Mouse (Mus musculus) heart, embryonic 16.5 days (tissue): ENCODE data around the gene Cacna2d4. TPM values are rescaled to one million over a fixed set of nuclear protein-coding genes. Genes with fewer than 3 reads are reported as not detected.

Experiments
- ATAC-seq: fragments of 200-750 bp; cut with Nextera tagmentation; replicated peaks from 2 replicates; pipeline ENCODE4 v1.8.0; 2017; ENCODE audit warnings: moderate number of reproducible peaks; ENCODE audit not compliant: insufficient read depth, low FRiP score; ENCODE audit errors: extremely low read depth
- H3K27ac ChIP-seq: fragments of 300-500 bp; sonication (generic); 2 replicates; pipeline ENCODE4 v1.5.1; 2014; ENCODE audit warnings: mild to moderate bottlenecking, low read length, control low read depth, moderate library complexity
- H3K27me3 ChIP-seq: fragments of 300-500 bp; sonication (generic); 2 replicates; pipeline ENCODE4 v1.6.1; 2014; ENCODE audit warnings: low read length, mixed read lengths; ENCODE audit not compliant: control insufficient read depth, insufficient read depth
- H3K36me3 ChIP-seq: fragments of 300-500 bp; sonication (generic); 2 replicates; pipeline ENCODE4 v1.6.1; 2014; ENCODE audit not compliant: control insufficient read depth, insufficient read depth
- H3K4me1 ChIP-seq: fragments of 300-500 bp; sonication (generic); 2 replicates; pipeline ENCODE4 v1.6.1; 2014; ENCODE audit warnings: low read length, mixed read lengths; ENCODE audit not compliant: control insufficient read depth, insufficient read depth
- H3K4me2 ChIP-seq: fragments of 300-500 bp; sonication (generic); 2 replicates; pipeline ENCODE4 v1.6.1; 2014; ENCODE audit warnings: low read depth, mild to moderate bottlenecking, control low read depth, low read length
- H3K4me3 ChIP-seq: fragments of 300-500 bp; sonication (generic); 2 replicates; pipeline ENCODE4 v1.5.1; 2014; ENCODE audit warnings: mild to moderate bottlenecking, control low read depth, low read length
- H3K9ac ChIP-seq: fragments of 300-500 bp; sonication (generic); 2 replicates; pipeline ENCODE4 v1.6.1; 2014; ENCODE audit warnings: low read length, control low read depth
- H3K9me3 ChIP-seq: fragments of 300-500 bp; sonication (generic); replicated peaks from 2 replicates; pipeline ENCODE4 v1.6.1; 2016; ENCODE audit warnings: low read length; ENCODE audit not compliant: control insufficient read depth
- WGBS: fragments of 180-500 bp; shearing (Covaris S2); extraction: QIAGEN DNeasy Blood & Tissue Kit; methylation state at CpG from one replicate; pipeline ENCODE4 v1.1.7; 2014; 5-methylcytosine and 5-hydroxymethylcytosine counted together
- polyA plus RNA-seq: library from polyadenylated mRNA; unstranded; fragments of >200 nt; fragmentation: Nextera tagmentation; extraction: Ambion mirVana; gene quantifications from 2 replicates; pipeline ENCODE4 v1.2.1, GENCODE M21; 2015

The Cacna2d4 gene
- polyA plus RNA-seq, 1 experiment from 2014 or later: 0.45 TPM

DNA sequence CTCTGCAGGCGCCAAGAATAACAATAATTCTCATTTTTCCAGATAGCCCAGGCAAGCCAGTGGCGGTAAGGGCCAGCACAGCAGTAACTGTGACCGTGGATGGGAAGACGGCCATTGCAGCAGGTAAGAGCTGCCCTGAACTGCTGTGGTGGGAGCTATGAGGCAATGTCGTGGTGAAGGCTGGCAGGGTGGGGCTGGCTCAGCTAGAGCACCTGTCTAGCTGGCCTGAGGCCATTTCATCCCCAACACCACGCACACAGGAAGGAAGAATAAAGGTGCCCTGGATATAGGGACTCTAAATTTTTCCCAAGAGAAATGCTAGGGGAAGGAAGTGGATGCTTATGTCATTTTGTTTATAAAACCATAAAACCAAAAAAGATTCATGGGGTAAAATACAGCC is 76.1 kb downstream of the Cacna2d4 start:
- H3K9ac ChIP-seq: no peak overlapping the region
- H3K4me3 ChIP-seq: no peak overlapping the region
- WGBS: 71% methylated on average over 6 of the region's 6 CpGs
- H3K4me1 ChIP-seq: no peaks in the 10 kb centered on the region
- H3K4me2 ChIP-seq: no peak overlapping the region
- no peak for ATAC-seq
- H3K27me3 ChIP-seq: no peaks in the 10 kb centered on the region; the same call in none of the 2 replicates
- H3K9me3 ChIP-seq: no peaks in the 10 kb centered on the region
- no peaks in the 10 kb centered on the region for H3K36me3 ChIP-seq
- no peak overlapping the region for H3K27ac ChIP-seq

DNA sequence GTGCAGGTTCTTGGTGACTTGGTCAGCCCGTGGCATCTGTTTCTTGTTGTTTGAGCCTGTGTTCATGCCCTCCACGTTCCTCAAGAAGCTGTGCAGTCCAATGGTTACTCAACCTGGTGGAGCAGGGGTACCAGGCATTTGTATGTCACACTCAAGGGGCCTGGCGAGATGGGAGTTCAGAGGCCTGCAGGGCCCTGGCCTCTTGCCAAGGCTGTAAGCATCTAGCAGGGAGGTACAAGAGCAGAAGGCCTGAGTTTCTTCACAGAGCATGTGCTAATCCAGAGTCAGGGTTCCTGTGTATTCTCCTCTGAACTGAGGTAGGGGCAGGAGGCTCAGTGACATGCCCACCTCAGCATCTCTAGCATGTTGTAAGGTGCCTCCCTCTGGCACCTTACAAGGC is 76.8 kb downstream of the Cacna2d4 start:
- Histone ChIP-seq H3K36me3 (no peaks in the 10 kb centered on the region), H3K4me3 (no peak overlapping the region), H3K27me3 (no peaks in the 10 kb centered on the region; the same call in 1 of the 2 replicates), H3K27ac (no peak overlapping the region), H3K4me2 (no peak overlapping the region), H3K9ac (no peak overlapping the region), H3K9me3 (no peaks in the 10 kb centered on the region), H3K4me1 (no peaks in the 10 kb centered on the region)
- no peak for ATAC-seq
- 43% methylated on average over 3 of the region's 3 CpGs for WGBS

DNA sequence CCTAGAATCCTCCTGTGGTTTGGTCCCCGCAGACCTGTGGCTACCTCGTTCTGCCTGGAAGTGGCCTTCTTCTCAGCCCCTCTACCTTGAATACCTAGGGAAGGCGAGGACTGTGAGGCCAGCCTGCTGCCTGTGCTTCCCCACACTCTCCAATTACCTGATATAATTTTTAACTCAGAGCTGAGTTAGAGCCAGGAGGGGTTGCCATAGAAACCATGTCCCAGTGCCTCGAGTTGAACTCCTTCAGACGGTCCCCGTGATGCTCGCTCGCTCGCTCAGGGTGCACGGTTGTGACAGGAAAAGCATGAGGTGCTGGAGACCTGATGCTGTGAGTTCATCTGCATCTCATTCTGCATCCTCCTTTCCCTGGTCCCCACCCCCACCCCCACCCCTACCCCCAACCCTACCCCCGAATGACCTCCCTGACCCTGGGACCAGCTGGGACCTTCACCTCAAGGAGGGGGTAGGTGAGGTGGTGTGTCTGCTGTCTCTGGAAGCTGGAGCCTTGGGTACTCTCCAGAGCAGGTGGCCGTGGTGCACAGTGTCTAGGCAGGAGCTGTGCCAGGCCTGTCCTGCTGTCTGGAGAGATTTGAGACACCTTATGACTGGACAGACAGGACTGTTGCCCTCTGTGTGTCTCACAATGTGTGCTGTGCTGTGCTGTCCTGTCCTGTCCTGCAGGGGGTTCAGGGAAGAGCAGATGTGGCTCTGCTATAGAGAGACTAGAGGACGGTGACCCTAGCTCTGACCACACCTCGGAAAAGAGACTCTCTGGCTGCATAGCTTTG is 77.5 kb downstream of the Cacna2d4 start:
- no peak for ATAC-seq
- H3K36me3 ChIP-seq: no peaks in the 10 kb centered on the region
- H3K9ac ChIP-seq: no peak overlapping the region
- H3K9me3 ChIP-seq: no peaks in the 10 kb centered on the region
- H3K27me3 ChIP-seq: no peaks in the 10 kb centered on the region; the same call in 1 of the 2 replicates
- no peak overlapping the region for H3K27ac ChIP-seq
- no peak overlapping the region for H3K4me3 ChIP-seq
- no peak overlapping the region for H3K4me2 ChIP-seq
- 56% methylated on average over 14 of the region's 14 CpGs for WGBS
- no peaks in the 10 kb centered on the region for H3K4me1 ChIP-seq

DNA sequence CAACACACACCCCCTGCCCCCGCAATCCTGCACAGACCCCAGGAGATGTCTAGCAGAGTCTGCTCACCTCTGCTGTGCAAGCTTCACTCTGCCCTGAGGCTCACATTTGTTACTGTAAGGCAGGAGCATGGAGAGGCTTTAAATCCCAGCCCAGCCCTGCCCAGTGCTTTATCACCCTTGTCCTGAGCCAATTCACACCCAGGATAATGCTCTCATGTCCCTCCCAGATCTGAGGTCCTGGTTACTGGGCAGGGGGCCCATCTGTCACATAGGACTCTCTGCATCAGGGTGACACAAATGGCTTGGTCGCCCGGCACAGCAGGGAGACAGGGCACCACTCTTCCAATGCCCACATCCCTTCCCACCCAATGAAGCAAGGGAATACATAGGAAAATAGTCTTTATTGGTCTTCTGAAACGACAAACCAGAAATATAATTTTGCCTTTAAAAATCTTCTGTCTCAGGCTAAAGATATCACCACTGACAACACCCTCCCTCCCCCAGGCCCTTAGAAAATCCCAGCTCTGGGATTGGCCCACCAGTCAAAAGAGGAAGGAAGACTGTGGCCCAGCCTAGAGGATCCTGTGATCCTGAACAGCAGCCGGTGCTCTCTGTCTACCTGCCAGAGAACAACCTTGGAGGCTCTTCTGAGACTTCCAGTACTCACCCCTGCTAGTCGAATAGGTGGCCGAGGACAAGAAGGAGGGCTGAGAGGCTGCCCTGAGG is 78.6 kb downstream of the Cacna2d4 start:
- Histone ChIP-seq H3K9me3 (no peaks in the 10 kb centered on the region), H3K36me3 (no peaks in the 10 kb centered on the region), H3K9ac (no peak overlapping the region), H3K4me2 (no peak overlapping the region), H3K27me3 (no peaks in the 10 kb centered on the region; the same call in 1 of the 2 replicates), H3K27ac (no peak overlapping the region), H3K4me1 (no peaks in the 10 kb centered on the region), H3K4me3 (no peak overlapping the region)
- no peak for ATAC-seq
- WGBS: 32% methylated on average over 7 of the region's 7 CpGs

DNA sequence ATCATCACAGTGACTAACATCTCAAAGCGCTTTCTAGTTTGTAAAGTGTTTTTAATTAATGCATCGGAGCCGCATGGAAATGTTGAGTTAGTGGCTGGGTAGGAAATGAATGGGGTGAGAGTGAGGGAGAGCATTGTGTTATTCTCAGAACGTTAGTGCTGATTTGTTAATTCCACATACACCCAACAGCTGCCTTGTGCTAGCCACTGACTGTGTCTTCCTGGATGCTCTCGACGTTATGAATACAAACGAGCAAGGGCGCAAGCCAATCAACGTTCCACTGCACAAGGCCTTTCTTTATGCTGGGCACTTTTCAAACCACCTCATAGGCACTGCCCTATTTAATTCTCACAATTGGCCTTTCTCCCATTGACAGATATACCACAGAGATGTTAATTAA is 82.4 kb downstream of the Cacna2d4 start:
- no peak overlapping the region for H3K9ac ChIP-seq
- no peak overlapping the region for H3K27ac ChIP-seq
- no peaks in the 10 kb centered on the region for H3K36me3 ChIP-seq
- no peak overlapping the region for H3K4me3 ChIP-seq
- H3K9me3 ChIP-seq: no peaks in the 10 kb centered on the region
- no peak for ATAC-seq
- no peak overlapping the region for H3K4me2 ChIP-seq
- peaks cover 4% of the 10 kb centered on the region for H3K27me3 ChIP-seq
- WGBS: 82% methylated on average over 9 of the region's 9 CpGs
- no peaks in the 10 kb centered on the region for H3K4me1 ChIP-seq

DNA sequence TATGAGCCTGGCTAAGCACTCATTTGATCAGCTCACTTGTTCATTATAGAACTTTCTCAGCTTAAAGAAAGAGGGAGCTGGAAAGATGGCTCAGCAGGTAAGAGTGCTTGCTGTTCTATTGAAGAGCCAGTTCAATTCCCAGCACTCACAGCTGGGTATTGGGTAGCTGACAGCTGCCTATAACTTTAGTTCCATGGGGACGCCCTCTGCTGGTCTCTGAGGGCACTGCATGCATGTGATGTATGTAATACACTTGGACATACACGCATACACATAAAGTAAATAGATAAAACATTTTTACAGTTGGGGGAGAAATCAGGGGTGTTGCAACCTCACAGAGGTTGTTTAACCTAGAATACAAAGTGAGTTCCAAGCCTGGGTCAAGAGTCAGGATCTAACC is 83.0 kb downstream of the Cacna2d4 start:
- Histone ChIP-seq H3K9me3 (no peaks in the 10 kb centered on the region), H3K36me3 (no peaks in the 10 kb centered on the region), H3K4me2 (no peak overlapping the region), H3K27me3 (peaks cover 4% of the 10 kb centered on the region), H3K27ac (no peak overlapping the region), H3K4me3 (no peak overlapping the region), H3K4me1 (no peaks in the 10 kb centered on the region), H3K9ac (no peak overlapping the region)
- no peak for ATAC-seq
- 81% methylated on average over 2 of the region's 2 CpGs for WGBS

DNA sequence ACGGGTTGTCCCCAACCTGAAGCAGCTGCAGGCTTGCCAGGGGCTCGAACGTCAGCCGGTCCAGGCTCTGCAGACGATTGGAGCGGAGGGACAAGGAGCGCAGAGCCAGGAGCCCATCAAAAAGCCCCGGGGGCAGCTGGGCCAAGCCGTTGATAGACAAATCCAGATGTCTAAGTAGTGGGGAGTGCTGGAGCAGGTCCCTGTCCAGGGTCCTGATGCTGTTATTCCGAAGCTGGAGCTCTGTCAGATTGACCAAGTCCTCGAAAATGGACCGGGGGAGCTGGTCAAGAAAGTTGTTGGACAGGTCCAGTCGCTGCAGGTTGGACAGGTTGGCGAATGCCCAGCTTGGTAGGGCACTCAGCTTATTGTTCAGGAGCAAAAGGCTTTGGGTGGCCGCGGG is 84.2 kb downstream of the Cacna2d4 start:
- Histone ChIP-seq H3K4me1 (no peaks in the 10 kb centered on the region), H3K4me3 (no peak overlapping the region), H3K27me3 (peaks cover 5% of the 10 kb centered on the region), H3K27ac (no peak overlapping the region), H3K36me3 (no peaks in the 10 kb centered on the region), H3K9me3 (no peaks in the 10 kb centered on the region), H3K9ac (no peak overlapping the region), H3K4me2 (no peak overlapping the region)
- ATAC-seq: no peak
- WGBS: 22% methylated on average over 16 of the region's 16 CpGs

DNA sequence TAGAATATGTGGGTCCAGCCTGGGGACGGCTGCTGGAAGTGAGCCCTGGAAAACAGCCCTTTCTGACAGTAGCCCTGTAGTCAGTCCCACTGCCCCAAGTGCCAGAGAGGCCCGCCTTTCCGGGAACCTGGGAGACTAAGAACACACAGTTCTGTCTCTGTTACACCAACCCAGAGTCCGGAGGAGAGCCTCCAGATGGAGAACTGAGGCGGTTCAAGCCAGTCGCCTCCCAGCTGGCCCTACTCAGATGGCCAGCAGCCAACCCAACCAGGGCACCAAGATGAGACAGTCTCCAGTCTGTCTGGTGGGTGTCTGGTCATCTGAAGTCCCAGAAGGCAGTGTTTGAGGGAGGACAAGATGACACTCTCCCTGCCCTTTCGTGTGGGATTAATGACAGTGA is 85.4 kb downstream of the Cacna2d4 start:
- Histone ChIP-seq H3K27me3 (peaks cover 9% of the 10 kb centered on the region), H3K27ac (no peak overlapping the region)

DNA sequence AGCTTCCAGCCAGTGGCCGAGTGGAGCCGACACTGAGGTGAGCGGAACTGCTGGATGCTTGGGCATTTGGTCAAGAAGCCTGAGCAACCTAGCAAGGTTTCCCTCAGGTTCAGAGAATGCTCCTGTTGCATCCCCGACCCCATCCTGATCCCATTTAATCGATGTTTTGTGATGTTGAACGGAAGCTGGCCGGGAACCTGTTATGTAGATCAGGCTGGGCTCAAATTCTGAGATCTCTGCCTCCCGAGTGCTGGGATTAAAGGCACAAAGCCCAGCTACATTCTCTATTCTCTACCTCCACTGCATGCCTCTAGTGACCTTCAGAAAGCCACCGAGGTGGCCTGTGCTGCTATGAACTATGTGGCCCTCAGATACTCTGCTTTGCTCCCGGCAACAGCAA is 88.5 kb downstream of the Cacna2d4 start:
- Histone ChIP-seq H3K4me1 (peaks cover 15% of the 10 kb centered on the region), H3K27me3 (peaks cover 30% of the 10 kb centered on the region), H3K36me3 (no peaks in the 10 kb centered on the region), H3K27ac (no peak overlapping the region), H3K4me2 (no peak overlapping the region), H3K4me3 (no peak overlapping the region), H3K9me3 (no peaks in the 10 kb centered on the region), H3K9ac (no peak overlapping the region)
- ATAC-seq: no peak
- WGBS: 60% methylated on average over 10 of the region's 10 CpGs

More for the DNA sequence above, 85.4 kb downstream of the Cacna2d4 start:
- Histone ChIP-seq H3K9ac (no peak overlapping the region), H3K36me3 (no peaks in the 10 kb centered on the region), H3K9me3 (no peaks in the 10 kb centered on the region), H3K4me1 (no peaks in the 10 kb centered on the region), H3K4me3 (no peak overlapping the region), H3K4me2 (no peak overlapping the region)
- WGBS: 71% methylated on average over 7 of the region's 7 CpGs
- no peak for ATAC-seq
